Mouse (Mus musculus): ENCODE data around the gene Pan2.
"Not testable (repeated sequence)": the region's sequence is repeated elsewhere in the genome, so short reads cannot be mapped to it uniquely, and the experiment has no call there.

The Pan2 gene

GRCm38 (mm10) chr10:128303126-128304021, at the start of gene Pan2:
TSS of gene Pan2 (plus strand) at chr10:128303335.
- DNase-seq, result peak; percentile 98 to 99

GRCm38 (mm10) chr10:128253677-128254255, 49.4 kb upstream of the Pan2 start, which contains the start of gene Apon:
TSS of gene Apon (plus strand) at chr10:128254096.
- no peak for DNase-seq

- no peak for DNase-seq
Observed at GRCm38 (mm10) chr10:128255925-128256324, 47.2 kb upstream of the Pan2 start.

GRCm38 (mm10) chr10:128256328-128256727, 46.8 kb upstream of the Pan2 start:
- no peak for DNase-seq

- peak; percentile 60 to 61 for DNase-seq
Observed at GRCm38 (mm10) chr10:128258953-128259352, 44.2 kb upstream of the Pan2 start.

- no peak for DNase-seq
Observed at GRCm38 (mm10) chr10:128259946-128260345, 43.2 kb upstream of the Pan2 start.

- not testable (repeated sequence) for DNase-seq
Observed at GRCm38 (mm10) chr10:128260376-128260775, 42.8 kb upstream of the Pan2 start.

GRCm38 (mm10) chr10:128262300-128262699, 40.8 kb upstream of the Pan2 start:
- no peak for DNase-seq

GRCm38 (mm10) chr10:128263393-128264310, 39.5 kb upstream of the Pan2 start:
- DNase-seq, result peak; percentile 47 to 49

GRCm38 (mm10) chr10:128268371-128268770, 34.8 kb upstream of the Pan2 start, which contains the start of gene Apof:
TSS of gene Apof (plus strand) at chr10:128268671.
- no peak for DNase-seq

GRCm38 (mm10) chr10:128269206-128269910, 33.8 kb upstream of the Pan2 start:
- no peak for DNase-seq

GRCm38 (mm10) chr10:128270287-128270841, 32.8 kb upstream of the Pan2 start, which contains the start of gene Stat2:
TSS of gene Stat2 (plus strand) at chr10:128270559.
- DNase-seq, result peak; percentile 91 to 93

GRCm38 (mm10) chr10:128270866-128271265, 32.3 kb upstream of the Pan2 start:
- DNase-seq, result peak in 1 of 2 experiments; percentile 32

GRCm38 (mm10) chr10:128271883-128272282, 31.3 kb upstream of the Pan2 start:
- DNase-seq, result no peak

- DNase-seq, result not testable (repeated sequence)
Observed at GRCm38 (mm10) chr10:128272819-128273439, 30.2 kb upstream of the Pan2 start.

GRCm38 (mm10) chr10:128275374-128275773, 27.8 kb upstream of the Pan2 start:
- DNase-seq, result not testable (repeated sequence)

- no peak for DNase-seq
Observed at GRCm38 (mm10) chr10:128278158-128278557, 25.0 kb upstream of the Pan2 start.

- DNase-seq, result no peak
Observed at GRCm38 (mm10) chr10:128280943-128281342, 22.2 kb upstream of the Pan2 start.

- DNase-seq, result no peak
Observed at GRCm38 (mm10) chr10:128281682-128282081, 21.5 kb upstream of the Pan2 start.

- DNase-seq, result no peak
Observed at GRCm38 (mm10) chr10:128282886-128283450, 20.2 kb upstream of the Pan2 start.
